Comparison of ENCODE assay signal across 12 mouse cellular contexts in the genomic region with DNA sequence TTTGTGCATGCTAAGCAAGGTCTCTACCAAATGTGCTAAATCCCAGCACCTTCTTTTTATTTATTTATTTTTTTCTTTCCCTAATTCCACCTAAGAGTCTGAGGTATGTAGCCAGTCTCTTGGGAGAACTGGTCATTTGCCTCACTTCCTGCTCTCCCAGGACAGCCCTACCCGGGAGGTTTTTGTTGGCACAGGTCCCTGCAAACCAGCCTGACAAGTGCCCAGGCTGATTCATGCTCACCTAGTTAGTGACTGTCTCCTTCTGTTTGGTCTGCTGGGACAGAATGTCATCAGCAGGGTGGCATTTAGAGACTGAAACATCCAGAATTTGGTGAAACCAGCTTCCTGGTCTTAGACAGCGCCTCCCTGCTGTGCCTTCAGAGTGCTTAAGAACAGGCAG. TPM values are rescaled to one million over a fixed set of nuclear protein-coding genes. Genes with fewer than 3 reads are reported as not detected.
DNase-seq lines count a peak whose midpoint lies in the region; ATAC-seq and TF ChIP-seq lines count a peak whose summit lies in the region.
"Had no signal": no experiment of that assay in that cellular context is flagged by ENCODE, and none has a peak within 500 bp of the region (broad histone marks: within the 10 kb centered on the region; RNA-seq: fewer than 3 reads in every experiment).

No protein-coding gene starts in this region.

- H3K27ac ChIP-seq in kidney, adult 2 months (ENCODE audit: insufficient read depth, low read depth, low read length) = peak overlapping the region; percentile 29; the same call in 1 of the 2 replicates
- no peak overlapping the region for H3K27ac ChIP-seq in forebrain, embryonic 15.5 days (replicated peaks)
- H3K27ac ChIP-seq in thymus, adult 2 months (ENCODE audit: control insufficient read depth, insufficient read depth, low read length) = no peak overlapping the region
- H3K27ac ChIP-seq: midbrain, embryonic 15.5 days had no signal

- H3K9ac ChIP-seq in forebrain, embryonic 15.5 days (replicated peaks) = no peak overlapping the region
- H3K9ac ChIP-seq: midbrain, embryonic 15.5 days had no signal

- peaks cover 83% of the 10 kb centered on the region for H3K36me3 ChIP-seq in megakaryocyte, embryonic 14.5 days (replicated peaks; ENCODE audit: low read length)
- peaks cover 1% of the 10 kb centered on the region for H3K36me3 ChIP-seq in kidney, adult 2 months (ENCODE audit: control insufficient read depth, insufficient read depth, low read length)
- peaks cover 13% of the 10 kb centered on the region for H3K36me3 ChIP-seq in myocyte (ENCODE audit: control insufficient read depth, insufficient read depth)
- H3K36me3 ChIP-seq in forebrain, embryonic 15.5 days = peaks cover 31% of the 10 kb centered on the region
- H3K36me3 ChIP-seq in thymus, adult 2 months (ENCODE audit: control insufficient read depth, insufficient read depth, low read length) = peaks cover 96% of the 10 kb centered on the region

- peak overlapping the region; percentile 28 for H3K4me3 ChIP-seq in megakaryocyte, embryonic 14.5 days (replicated peaks)
- no peak overlapping the region for H3K4me3 ChIP-seq in kidney, adult 2 months (ENCODE audit: insufficient read depth, low read depth, low read length)
- H3K4me3 ChIP-seq in myocyte = no peak overlapping the region
- no peak overlapping the region for H3K4me3 ChIP-seq in forebrain, embryonic 15.5 days
- no peak overlapping the region for H3K4me3 ChIP-seq in thymus, adult 2 months (ENCODE audit: control insufficient read depth, insufficient read depth, low read length)
- H3K4me3 ChIP-seq: midbrain, embryonic 15.5 days had no signal

- no peaks in the 10 kb centered on the region for H3K9me3 ChIP-seq in megakaryocyte, embryonic 14.5 days
- H3K9me3 ChIP-seq in forebrain, embryonic 15.5 days = no peaks in the 10 kb centered on the region
- H3K9me3 ChIP-seq: midbrain, embryonic 15.5 days had no signal

- peaks cover 42% of the 10 kb centered on the region for H3K4me1 ChIP-seq in megakaryocyte, embryonic 14.5 days
- H3K4me1 ChIP-seq in kidney, adult 2 months (ENCODE audit: control insufficient read depth, insufficient read depth, low read length) = peaks cover 2% of the 10 kb centered on the region; the same call in 1 of the 2 replicates
- no peaks in the 10 kb centered on the region for H3K4me1 ChIP-seq in forebrain, embryonic 15.5 days
- H3K4me1 ChIP-seq in thymus, adult 2 months (replicated peaks; ENCODE audit: control insufficient read depth, insufficient read depth, low read length) = no peaks in the 10 kb centered on the region
- H3K4me1 ChIP-seq: midbrain, embryonic 15.5 days had no signal

- no peak overlapping the region for H3ac ChIP-seq in myocyte (ENCODE audit: control insufficient read depth, insufficient read length)

- H3K4me2 ChIP-seq in myocyte (ENCODE audit: low read depth) = peak overlapping the region; percentile 30
- H3K4me2 ChIP-seq in forebrain, embryonic 15.5 days (replicated peaks) = no peak overlapping the region
- H3K4me2 ChIP-seq: midbrain, embryonic 15.5 days had no signal

- ATAC-seq in megakaryocyte, adult 5-6 weeks (ENCODE audit: poor library complexity, severe bottlenecking) = no peak
- no peak for ATAC-seq in forebrain, embryonic 15.5 days (replicated peaks)
- ATAC-seq: midbrain, embryonic 15.5 days had no signal

- no peak for TF ChIP-seq CTCF in kidney, adult 2 months (conservative IDR thresholded peaks at IDR 0.05; ENCODE audit: insufficient read depth, insufficient read length, low read depth, low read length)
- TF ChIP-seq CTCF in thymus, adult 2 months (IDR thresholded peaks at IDR 0.05; ENCODE audit: borderline replicate concordance, control insufficient read depth, extremely low read depth, insufficient read depth, low read length, poor library complexity) = no peak

- no peaks in the 10 kb centered on the region for H3K27me3 ChIP-seq in megakaryocyte, embryonic 14.5 days (replicated peaks)
- H3K27me3 ChIP-seq in kidney, adult 2 months (replicated peaks; ENCODE audit: control insufficient read depth, insufficient read depth, low read length) = no peaks in the 10 kb centered on the region
- H3K27me3 ChIP-seq in myocyte (ENCODE audit: control insufficient read depth, insufficient read depth, insufficient read length) = no peaks in the 10 kb centered on the region
- no peaks in the 10 kb centered on the region for H3K27me3 ChIP-seq in forebrain, embryonic 15.5 days
- H3K27me3 ChIP-seq in thymus, adult 2 months (ENCODE audit: control insufficient read depth, insufficient read depth, low read length) = no peaks in the 10 kb centered on the region
- H3K27me3 ChIP-seq: midbrain, embryonic 15.5 days had no signal

- no peaks in the 10 kb centered on the region for H3K79me2 ChIP-seq in myocyte (ENCODE audit: control insufficient read depth, insufficient read depth)

- no peak for TF ChIP-seq POLR2A in kidney, adult 2 months (IDR thresholded peaks at IDR 0.05; ENCODE audit: low read depth, low read length)
- no peak for TF ChIP-seq POLR2A in myocyte (IDR thresholded peaks at IDR 0.05; ENCODE audit: insufficient read length, low read depth)
- TF ChIP-seq POLR2A in thymus, adult 2 months (IDR thresholded peaks at IDR 0.05; ENCODE audit: control insufficient read depth, extremely low read depth, insufficient read depth, low read length, poor library complexity) = no peak

- WGBS in kidney, adult 2 months = 39% methylated on average over 2 of the region's 2 CpGs
- WGBS in forebrain, embryonic 15.5 days = 83% methylated on average over 2 of the region's 2 CpGs
- 94% methylated on average over 2 of the region's 2 CpGs for WGBS in thymus, adult 2 months

- DNase-seq in adrenal gland, postnatal 36 days = peak; percentile 85 to 86
- peak; percentile 81 for DNase-seq in kidney, adult 2 months
- DNase-seq in c-Kit-positive CD71-positive TER-119-positive erythroid progenitor cells, embryonic 14.5 days (ENCODE audit: low spot score) = no peak
- no peak for DNase-seq in thymus, adult 2 months
- DNase-seq: left cerebral cortex, postnatal 4 days had no signal

TF ChIP-seq in myocyte, 11 proteins besides CTCF, POLR2A, EP300 and RAD21:
- TF ChIP-seq E2F4 (IDR thresholded peaks at IDR 0.05; ENCODE audit: insufficient read depth) = no peak
- no peak for TF ChIP-seq TCF12 (IDR thresholded peaks at IDR 0.05; ENCODE audit: insufficient read depth, poor library complexity, severe bottlenecking)
- no peak for TF ChIP-seq MYOD1 (IDR thresholded peaks at IDR 0.05; ENCODE audit: control insufficient read depth in 1 of 3, insufficient read length in 2 of 3, low read depth in 2 of 3)
- TF ChIP-seq CEBPB (IDR thresholded peaks at IDR 0.05; ENCODE audit: insufficient read depth, poor library complexity, severe bottlenecking) = no peak
- no peak for TF ChIP-seq REST (IDR thresholded peaks at IDR 0.05; ENCODE audit: insufficient read depth, insufficient read length)
- TF ChIP-seq TCF3 (IDR thresholded peaks at IDR 0.05; ENCODE audit: insufficient read length, low read depth) = no peak
- TF ChIP-seq MYOG (IDR thresholded peaks at IDR 0.05; ENCODE audit: control insufficient read depth in 1 of 3, insufficient read depth in 1 of 3, insufficient read length in 2 of 3, low read depth in 2 of 3) = no peak
- TF ChIP-seq SRF (IDR thresholded peaks at IDR 0.05; ENCODE audit: control insufficient read depth, insufficient read length, low read depth) = no peak
- no peak for TF ChIP-seq MAX (IDR thresholded peaks at IDR 0.05; ENCODE audit: low read depth)
- no peak for TF ChIP-seq USF1 (IDR thresholded peaks at IDR 0.05; ENCODE audit: low read depth)
- TF ChIP-seq POLR2AphosphoS2 (IDR thresholded peaks at IDR 0.05; ENCODE audit: insufficient read length, low read depth) = no peak

RNA-seq across cellular contexts. Expression of gene Arhgef18, which starts 37.2 kb away (rescaled TPM):
- polyA plus RNA-seq in megakaryocyte, embryonic 14.5 days (2012; ENCODE audit: insufficient read depth, low replicate concordance) = 10.5 and 16.0 TPM in 2 replicates
- 43.8 and 45.0 TPM in 2 replicates for total RNA-seq in megakaryocyte, adult 5-6 weeks (2015)
- 38.4 and 45.7 TPM in 2 replicates for total RNA-seq in megakaryocyte, adult 5-6 weeks (2017)
- 10 to 100 TPM; 33.9 to 38.4 TPM for total RNA-seq in adrenal gland, postnatal 36 days (2021)
- polyA plus RNA-seq in kidney, adult 2 months (2012; rRNA removed) = 37.9 and 38.9 TPM in 2 replicates
- 10.7 TPM for polyA plus RNA-seq in myocyte (2012; fragmentation: generic; extraction: Trizol)
- 11.5 and 12.7 TPM in 2 replicates for polyA plus RNA-seq in forebrain, embryonic 15.5 days (2015; fragmentation: Nextera tagmentation; extraction: Ambion mirVana)
- polyA plus RNA-seq in thymus, adult 2 months (2012; rRNA removed) = 120 and 122 TPM in 2 replicates

RNA-seq across cellular contexts. Expression of gene Pex11g, which starts 37.5 kb away (rescaled TPM):
- polyA plus RNA-seq in megakaryocyte, embryonic 14.5 days (2012; ENCODE audit: insufficient read depth, low replicate concordance) = 2.8 and 3.7 TPM in 2 replicates
- 0.20 and 0.32 TPM in 2 replicates for total RNA-seq in megakaryocyte, adult 5-6 weeks (2015)
- 0.99 TPM in 1 of 2 replicates, not detected in the other for total RNA-seq in megakaryocyte, adult 5-6 weeks (2017)
- total RNA-seq in adrenal gland, postnatal 36 days (2021) = 10 to 100 TPM in 1 of 2 experiments, 1 to 10 TPM in 1; 5.7 to 13.6 TPM
- polyA plus RNA-seq in kidney, adult 2 months (2012; rRNA removed) = 15.1 and 15.5 TPM in 2 replicates
- polyA plus RNA-seq in myocyte (2012; fragmentation: generic; extraction: Trizol) = 5.5 TPM
- polyA plus RNA-seq in forebrain, embryonic 15.5 days (2015; fragmentation: Nextera tagmentation; extraction: Ambion mirVana) = 3.3 and 3.8 TPM in 2 replicates
- 3.1 TPM in 2 replicates for polyA plus RNA-seq in thymus, adult 2 months (2012; rRNA removed)

RNA-seq across cellular contexts. Expression of gene Tex45, which starts 40.7 kb away (rescaled TPM):
- not detected in 2 replicates for polyA plus RNA-seq in megakaryocyte, embryonic 14.5 days (2012; ENCODE audit: insufficient read depth, low replicate concordance)
- not detected in 2 replicates for total RNA-seq in megakaryocyte, adult 5-6 weeks (2015)
- total RNA-seq in megakaryocyte, adult 5-6 weeks (2017) = not detected in 2 replicates
- not detected for total RNA-seq in adrenal gland, postnatal 36 days (2021)
- polyA plus RNA-seq in kidney, adult 2 months (2012; rRNA removed) = 0.05 and 0.11 TPM in 2 replicates
- polyA plus RNA-seq in myocyte (2012; fragmentation: generic; extraction: Trizol) = not detected
- polyA plus RNA-seq in forebrain, embryonic 15.5 days (2015; fragmentation: Nextera tagmentation; extraction: Ambion mirVana) = 0.11 and 0.25 TPM in 2 replicates
- polyA plus RNA-seq in thymus, adult 2 months (2012; rRNA removed) = 0.20 TPM in 1 of 2 replicates, not detected in the other
- total RNA-seq: ES-E14; hematopoietic stem cell, adult 5-6 weeks; left cerebral cortex, postnatal 4 days had no signal

Comparison
In these comparisons a context has a peak if more than half of its experiments do, and no peak if none do; other contexts are left out.
1. DNase-seq: peak in adrenal gland, postnatal 36 days (2 of 2) and kidney, adult 2 months (single experiment); none in c-Kit-positive CD71-positive TER-119-positive erythroid progenitor cells, embryonic 14.5 days (single experiment) and thymus, adult 2 months (single experiment).